Mouse (Mus musculus) lung, postnatal 36 days (tissue): ENCODE data around the gene Syn3.
A peak's percentile ranks its signal among the peaks of the same experiment; 100 is the strongest.

Experiments used
- DNase-seq: peaks from one replicate; pipeline ENCODE4 v3.0.0; 2022; ENCODE audit warnings: mixed read lengths

The Syn3 gene

GRCm38 (mm10) chr10:86270254-86270653 lies 228.4 kb downstream of the Syn3 start:
- DNase-seq = peak; percentile 44

GRCm38 (mm10) chr10:86264618-86265017 lies 234.1 kb downstream of the Syn3 start:
- peak; percentile 47 for DNase-seq

- no peak for DNase-seq
Observed at GRCm38 (mm10) chr10:86261725-86262124, 237.0 kb downstream of the Syn3 start.

GRCm38 (mm10) chr10:86258992-86259391 lies 239.7 kb downstream of the Syn3 start:
- peak; percentile 84 for DNase-seq

- DNase-seq = no peak
Observed at GRCm38 (mm10) chr10:86258046-86258445, 240.7 kb downstream of the Syn3 start.

GRCm38 (mm10) chr10:86257045-86257444 lies 241.7 kb downstream of the Syn3 start:
- no peak for DNase-seq

- no peak for DNase-seq
Observed at GRCm38 (mm10) chr10:86256221-86256620, 242.5 kb downstream of the Syn3 start.

GRCm38 (mm10) chr10:86250149-86250922 lies 248.4 kb downstream of the Syn3 start:
- peak; percentile 57 for DNase-seq

GRCm38 (mm10) chr10:86249283-86249682 lies 249.4 kb downstream of the Syn3 start:
- no peak for DNase-seq

GRCm38 (mm10) chr10:86248807-86249206 lies 249.9 kb downstream of the Syn3 start:
- no peak for DNase-seq

- DNase-seq = no peak
Observed at GRCm38 (mm10) chr10:86248131-86248740, 250.5 kb downstream of the Syn3 start.

GRCm38 (mm10) chr10:86245396-86245795 lies 253.3 kb downstream of the Syn3 start:
- no peak for DNase-seq

GRCm38 (mm10) chr10:86243525-86243924 lies 255.2 kb downstream of the Syn3 start:
- no peak for DNase-seq

GRCm38 (mm10) chr10:86242721-86243120 lies 256.0 kb downstream of the Syn3 start:
- no peak for DNase-seq

- peak; percentile 22 for DNase-seq
Observed at GRCm38 (mm10) chr10:86230006-86230405, 268.7 kb downstream of the Syn3 start.

GRCm38 (mm10) chr10:86225480-86225879 lies 273.2 kb downstream of the Syn3 start:
- peak; percentile 52 for DNase-seq

GRCm38 (mm10) chr10:86218984-86219383 lies 279.7 kb downstream of the Syn3 start:
- no peak for DNase-seq

GRCm38 (mm10) chr10:86216836-86217235 lies 281.9 kb downstream of the Syn3 start:
- no peak for DNase-seq

GRCm38 (mm10) chr10:86212062-86212461 lies 286.6 kb downstream of the Syn3 start:
- peak; percentile 82 for DNase-seq

- peak; percentile 83 for DNase-seq
Observed at GRCm38 (mm10) chr10:86203915-86204314, 294.8 kb downstream of the Syn3 start.

GRCm38 (mm10) chr10:86203175-86203574 lies 295.5 kb downstream of the Syn3 start:
- DNase-seq = no peak

GRCm38 (mm10) chr10:86201826-86202225 lies 296.9 kb downstream of the Syn3 start:
- no peak for DNase-seq

GRCm38 (mm10) chr10:86201006-86201405 lies 297.7 kb downstream of the Syn3 start:
- peak; percentile 72 for DNase-seq

GRCm38 (mm10) chr10:86196414-86197025 lies 302.2 kb downstream of the Syn3 start:
- DNase-seq = no peak
